Mouse (Mus musculus) brain, embryonic 14.5 days (tissue): ENCODE measurements around the gene Kcnn1.

Experiments used
- CTCF ChIP-seq: fragments of 200-500 bp; IDR thresholded peaks from 2 replicates; pipeline ENCODE4 v1.5.1; 2012; ENCODE audit warnings: inconsistent platforms, mild to moderate bottlenecking, moderate library complexity, borderline replicate concordance; ENCODE audit not compliant: insufficient read depth, insufficient read length; ENCODE audit errors: extremely low read depth
- POLR2A ChIP-seq: fragments of 200-500 bp; IDR thresholded peaks from 2 replicates; pipeline ENCODE4 v1.6.1; 2012; ENCODE audit warnings: mild to moderate bottlenecking, inconsistent platforms, borderline replicate concordance; ENCODE audit not compliant: poor library complexity, insufficient read depth, insufficient read length, severe bottlenecking; ENCODE audit errors: extremely low read depth

GRCm38 (mm10) chr8:70869601-70870041 is 6.6 kb upstream of the Kcnn1 start:
- TF ChIP-seq CTCF, result peak; percentile 90
- no peak for TF ChIP-seq POLR2A
